Mouse (Mus musculus) ovary, postnatal 10 days (tissue): ENCODE data around the gene Dock3.

Experiments used
- DNase-seq: peaks from one replicate; pipeline ENCODE4 v3.0.0; 2022; ENCODE audit warnings: low spot score

Dock3 gene

GRCm38 (mm10) chr9:107231539-107232139 lies at the start of gene Dock3:
Dock3 (minus strand) TSS chr9:107231909.
- DNase-seq = no peak

GRCm38 (mm10) chr9:107280322-107281027 lies 48.8 kb upstream of the Dock3 start:
- no peak for DNase-seq

- no peak for DNase-seq
These were observed 47.9 kb upstream of the Dock3 start for GRCm38 (mm10) chr9:107279378-107280321.

GRCm38 (mm10) chr9:107278527-107279377 lies 47.0 kb upstream of the Dock3 start:
- no peak for DNase-seq

- DNase-seq = no peak
These were observed 46.4 kb upstream of the Dock3 start for GRCm38 (mm10) chr9:107278126-107278525.

- DNase-seq = no peak
These were observed 45.9 kb upstream of the Dock3 start for GRCm38 (mm10) chr9:107277603-107278002.

- DNase-seq = no peak
These were observed 44.0 kb upstream of the Dock3 start for GRCm38 (mm10) chr9:107275710-107276109.

- DNase-seq = no peak
These were observed 43.0 kb upstream of the Dock3 start for GRCm38 (mm10) chr9:107274751-107275150.

- DNase-seq = no peak
These were observed 41.5 kb upstream of the Dock3 start for GRCm38 (mm10) chr9:107273184-107273583.

GRCm38 (mm10) chr9:107272284-107272683 lies 40.6 kb upstream of the Dock3 start:
- no peak for DNase-seq

GRCm38 (mm10) chr9:107271177-107271938 lies 39.6 kb upstream of the Dock3 start:
- no peak for DNase-seq

- DNase-seq = no peak
These were observed 38.1 kb upstream of the Dock3 start for GRCm38 (mm10) chr9:107269772-107270171.

- no peak for DNase-seq
These were observed 36.2 kb upstream of the Dock3 start for GRCm38 (mm10) chr9:107267721-107268402.

GRCm38 (mm10) chr9:107267028-107267427 lies 35.3 kb upstream of the Dock3 start:
- no peak for DNase-seq

GRCm38 (mm10) chr9:107264731-107265130 lies 33.0 kb upstream of the Dock3 start:
- DNase-seq = no peak

- DNase-seq = no peak
These were observed 32.2 kb upstream of the Dock3 start for GRCm38 (mm10) chr9:107263912-107264311.

GRCm38 (mm10) chr9:107262375-107262774 lies 30.7 kb upstream of the Dock3 start:
- no peak for DNase-seq

GRCm38 (mm10) chr9:107261792-107262191 lies 30.1 kb upstream of the Dock3 start:
- DNase-seq = no peak

- DNase-seq = no peak
These were observed 29.1 kb upstream of the Dock3 start for GRCm38 (mm10) chr9:107260836-107261235.

GRCm38 (mm10) chr9:107260429-107260828 lies 28.7 kb upstream of the Dock3 start:
- no peak for DNase-seq
